Mouse (Mus musculus) v-Abl transformed pro-B cells (cell line): ENCODE data around the gene Tmem87a.

ENCODE experiments used
- in situ Hi-C, 2 experiments: fragments of 400-800 bp; cut with MboI; formaldehyde crosslinking; loops; one replicate each; pipeline ENCODE4 v1.15.1; 2025; ENCODE audit not compliant: unreplicated experiment in 2 of 2

Tmem87a gene

GRCm38 (mm10) chr2:120403986-120404822 lies at the start of gene Tmem87a:
TSS of gene Tmem87a (minus strand) at chr2:120404113.
- in situ Hi-C loops = no loop called here

GRCm38 (mm10) chr2:120452600-120452999 lies 48.7 kb upstream of the Tmem87a start:
- in situ Hi-C loops = no loop called here

- in situ Hi-C loops = no loop called here
Measured at GRCm38 (mm10) chr2:120450724-120451123, 46.8 kb upstream of the Tmem87a start.

- in situ Hi-C loops = no loop called here
Measured at GRCm38 (mm10) chr2:120447306-120447705, 43.4 kb upstream of the Tmem87a start.

- in situ Hi-C loops = no loop called here
Measured at GRCm38 (mm10) chr2:120446373-120446772, 42.5 kb upstream of the Tmem87a start.

- in situ Hi-C loops = no loop called here
Measured at GRCm38 (mm10) chr2:120444486-120444885, 40.6 kb upstream of the Tmem87a start.

- in situ Hi-C loops = no loop called here
Measured at GRCm38 (mm10) chr2:120424386-120424785, 20.5 kb upstream of the Tmem87a start.

- in situ Hi-C loops = no loop called here
Measured at GRCm38 (mm10) chr2:120414738-120415414, 11.0 kb upstream of the Tmem87a start.

GRCm38 (mm10) chr2:120414113-120414512 lies 10.2 kb upstream of the Tmem87a start:
- in situ Hi-C loops = no loop called here

- in situ Hi-C loops = no loop called here
Measured at GRCm38 (mm10) chr2:120411096-120411628, 7.2 kb upstream of the Tmem87a start.

GRCm38 (mm10) chr2:120404823-120405765 lies 1.2 kb upstream of the Tmem87a start:
- in situ Hi-C loops = no loop called here

- in situ Hi-C loops = no loop called here
Measured at GRCm38 (mm10) chr2:120403653-120403985, 294 bp downstream of the Tmem87a start, which contains the start of gene Ganc. TSS of gene Ganc (plus strand) at chr2:120403896.

- in situ Hi-C loops = no loop called here
Measured at GRCm38 (mm10) chr2:120402813-120403212, 1.1 kb downstream of the Tmem87a start.

- in situ Hi-C loops = no loop called here
Measured at GRCm38 (mm10) chr2:120397951-120398350, 6.0 kb downstream of the Tmem87a start.

GRCm38 (mm10) chr2:120392406-120392805 lies 11.5 kb downstream of the Tmem87a start:
- in situ Hi-C loops = loop anchor here in 1 of 2 experiments (5.0 kb wide), 1 partner anchor 35 kb away; no protein-coding TSS in a partner anchor

- in situ Hi-C loops = loop anchor here in 1 of 2 experiments (5.0 kb wide), 1 partner anchor 34 kb away; no protein-coding TSS in a partner anchor
Measured at GRCm38 (mm10) chr2:120390934-120391333, 13.0 kb downstream of the Tmem87a start.

GRCm38 (mm10) chr2:120389376-120389775 lies 14.5 kb downstream of the Tmem87a start:
- in situ Hi-C loops = no loop called here

GRCm38 (mm10) chr2:120387291-120387690 lies 16.6 kb downstream of the Tmem87a start:
- in situ Hi-C loops = no loop called here

GRCm38 (mm10) chr2:120386264-120386663 lies 17.6 kb downstream of the Tmem87a start:
- in situ Hi-C loops = no loop called here

- in situ Hi-C loops = no loop called here
Measured at GRCm38 (mm10) chr2:120373858-120374257, 30.1 kb downstream of the Tmem87a start.
